Mouse (Mus musculus): ENCODE data around the gene Gatd1.

DNA sequence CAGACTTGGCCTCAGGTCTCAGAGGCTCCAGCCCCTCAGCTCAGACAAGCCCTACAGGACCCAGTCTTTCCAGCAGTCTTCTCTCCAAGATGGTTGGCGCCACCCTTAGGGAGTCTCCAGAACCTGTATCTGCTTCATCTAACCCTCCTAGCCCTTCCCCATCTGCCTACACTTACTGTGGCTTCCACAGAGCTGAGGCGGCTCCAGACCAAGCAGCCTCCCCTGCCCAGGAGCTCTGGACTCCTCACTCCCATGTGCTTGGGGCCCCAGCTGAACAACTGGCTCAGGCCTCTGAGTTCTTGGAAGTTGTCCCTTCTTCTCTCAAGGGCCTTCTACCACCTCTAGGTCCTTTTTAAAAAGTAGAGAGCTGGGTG lies 50.2 kb downstream of the Gatd1 start:
- TF ChIP-seq CTCF (IDR thresholded peaks at IDR 0.05; ENCODE audit: extremely low read depth, insufficient read length, insufficient replicate concordance, low read depth, low read length) (no peak), POLR2A (IDR thresholded peaks at IDR 0.05; ENCODE audit: low read depth, low read length) (no peak)
